Mouse (Mus musculus) olfactory bulb, adult 2 months (tissue): Measurements from ENCODE around the gene Utp15.

Source experiments
- CTCF ChIP-seq: fragments of 200-500 bp; IDR thresholded peaks from 2 replicates; pipeline ENCODE4 v1.5.1; 2012; ENCODE audit warnings: low read depth, mild to moderate bottlenecking, low read length, moderate library complexity; ENCODE audit not compliant: insufficient read depth
- POLR2A ChIP-seq: fragments of 200-500 bp; IDR thresholded peaks from 2 replicates; pipeline ENCODE4 v1.6.1; 2012; ENCODE audit warnings: mild to moderate bottlenecking, low read depth, low read length, moderate library complexity; ENCODE audit not compliant: insufficient read depth

DNA sequence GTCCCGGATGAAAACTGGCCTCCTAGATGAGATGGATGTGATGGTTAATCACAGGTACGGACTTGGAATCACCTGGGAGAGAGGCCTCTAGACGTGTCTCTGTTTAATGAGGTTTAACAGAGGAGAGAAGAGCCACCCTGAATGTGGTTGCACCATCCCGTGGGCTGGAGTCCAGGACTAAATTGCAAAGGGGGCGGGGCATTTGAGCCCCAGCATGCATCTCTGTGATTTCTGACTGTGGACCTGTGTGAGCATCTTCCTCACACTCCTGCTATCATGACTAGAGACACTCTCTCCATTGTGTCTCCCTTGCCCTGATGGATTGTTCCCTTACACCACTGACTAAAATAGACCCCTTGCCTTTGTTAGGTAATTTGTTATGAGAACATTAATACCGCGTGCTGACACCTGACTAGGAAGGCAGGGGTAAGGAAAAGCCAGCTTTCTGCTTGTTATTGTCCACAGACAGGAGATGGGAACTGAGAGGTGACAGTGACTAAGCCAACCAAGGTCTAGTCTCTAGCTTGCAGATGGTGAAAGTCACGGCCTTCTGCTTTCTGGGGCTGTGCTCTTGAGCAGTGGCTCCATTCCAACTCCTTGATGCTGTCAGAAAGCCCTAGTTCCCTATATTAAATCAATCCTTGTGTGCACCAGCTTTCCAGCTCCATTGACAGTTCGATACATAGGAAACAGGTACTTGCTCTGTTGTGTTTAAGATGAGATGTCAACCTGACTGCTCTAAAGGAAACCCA is 21.1 kb downstream of the Utp15 start:
- TF ChIP-seq CTCF (no peak), POLR2A (no peak)
